Mouse (Mus musculus): ENCODE data around the gene AL732309.1.
"Not testable (repeated sequence)": the region's sequence is repeated elsewhere in the genome, so short reads cannot be mapped to it uniquely, and the experiment has no call there.

AL732309.1 gene

GRCm38 (mm10) chr2:25267746-25268309, 21.2 kb upstream of the AL732309.1 start:
- no peak for DNase-seq (ENCODE audit: low read depth in 1 of 2, low spot score in 2 of 2)

GRCm38 (mm10) chr2:25267241-25267640, 20.6 kb upstream of the AL732309.1 start:
- DNase-seq (ENCODE audit: low read depth in 1 of 2, low spot score in 2 of 2), result no peak

- no peak for DNase-seq (ENCODE audit: low read depth in 1 of 2, low spot score in 2 of 2)
Measured at GRCm38 (mm10) chr2:25266720-25267119, 20.1 kb upstream of the AL732309.1 start.

- no peak for DNase-seq (ENCODE audit: low read depth in 1 of 2, low spot score in 2 of 2)
Measured at GRCm38 (mm10) chr2:25265897-25266656, 19.4 kb upstream of the AL732309.1 start.

- no peak for DNase-seq (ENCODE audit: low read depth in 1 of 2, low spot score in 2 of 2)
Measured at GRCm38 (mm10) chr2:25264851-25265250, 18.2 kb upstream of the AL732309.1 start.

GRCm38 (mm10) chr2:25264286-25264660, 17.6 kb upstream of the AL732309.1 start:
- no peak for DNase-seq (ENCODE audit: low read depth in 1 of 2, low spot score in 2 of 2)

- no peak for DNase-seq (ENCODE audit: low read depth in 1 of 2, low spot score in 2 of 2)
Measured at GRCm38 (mm10) chr2:25263623-25264285, 17.1 kb upstream of the AL732309.1 start.

GRCm38 (mm10) chr2:25262795-25263622, 16.3 kb upstream of the AL732309.1 start:
- DNase-seq (ENCODE audit: low read depth in 1 of 2, low spot score in 2 of 2), result peak in 1 of 2 experiments; percentile 26

GRCm38 (mm10) chr2:25262291-25262767, 15.7 kb upstream of the AL732309.1 start, which contains the start of gene Tprn:
TSS of gene Tprn (plus strand) at chr2:25262618.
- DNase-seq (ENCODE audit: low read depth in 1 of 2, low spot score in 2 of 2), result peak; percentile 78 to 84

GRCm38 (mm10) chr2:25261870-25262269, 15.2 kb upstream of the AL732309.1 start:
- no peak for DNase-seq (ENCODE audit: low read depth in 1 of 2, low spot score in 2 of 2)

GRCm38 (mm10) chr2:25258887-25259286, 12.2 kb upstream of the AL732309.1 start:
- DNase-seq (ENCODE audit: low read depth in 1 of 2, low spot score in 2 of 2), result no peak

GRCm38 (mm10) chr2:25257250-25257649, 10.6 kb upstream of the AL732309.1 start:
- not testable (repeated sequence) for DNase-seq (ENCODE audit: low read depth in 1 of 2, low spot score in 2 of 2)

GRCm38 (mm10) chr2:25256443-25257109, 9.9 kb upstream of the AL732309.1 start:
- peak in 1 of 2 experiments; percentile 53 for DNase-seq (ENCODE audit: low read depth in 1 of 2, low spot score in 2 of 2)

GRCm38 (mm10) chr2:25255284-25255779, 8.7 kb upstream of the AL732309.1 start, which contains the start of gene Tmem203:
TSS of gene Tmem203 (plus strand) at chr2:25255439.
- DNase-seq (ENCODE audit: low read depth in 1 of 2, low spot score in 2 of 2), result peak; percentile 63 to 77

- DNase-seq (ENCODE audit: low read depth in 1 of 2, low spot score in 2 of 2), result no peak
Measured at GRCm38 (mm10) chr2:25252331-25252730, 5.7 kb upstream of the AL732309.1 start.

- DNase-seq (ENCODE audit: low read depth in 1 of 2, low spot score in 2 of 2), result no peak
Measured at GRCm38 (mm10) chr2:25244144-25244543, 2.5 kb downstream of the AL732309.1 start.

GRCm38 (mm10) chr2:25243342-25243741, 3.3 kb downstream of the AL732309.1 start:
- no peak for DNase-seq (ENCODE audit: low read depth in 1 of 2, low spot score in 2 of 2)

GRCm38 (mm10) chr2:25242101-25242506, 4.6 kb downstream of the AL732309.1 start, which contains the start of the genes Rnf208 and Cysrt1:
TSS of gene Rnf208 (plus strand) at chr2:25242255.
TSS of gene Cysrt1 (minus strand) at chr2:25242452.
- DNase-seq (ENCODE audit: low read depth in 1 of 2, low spot score in 2 of 2), result no peak

- DNase-seq (ENCODE audit: low read depth in 1 of 2, low spot score in 2 of 2), result no peak
Measured at GRCm38 (mm10) chr2:25241438-25241775, 5.3 kb downstream of the AL732309.1 start.

Data from monocyte, adult 2 months (primary cell).